Mouse (Mus musculus): Measurements from ENCODE around the gene Slc29a3. TPM values are rescaled to one million over a fixed set of nuclear protein-coding genes. Genes with fewer than 3 reads are reported as not detected.
A peak's percentile ranks its signal among the peaks of the same experiment; 100 is the strongest.
"Not testable (repeated sequence)": the region's sequence is repeated elsewhere in the genome, so short reads cannot be mapped to it uniquely, and the experiment has no call there.

Gene Slc29a3
- total RNA-seq, 4 experiments from 2014 or later: 1.0 to 2.2 (median 1.7) TPM

DNA sequence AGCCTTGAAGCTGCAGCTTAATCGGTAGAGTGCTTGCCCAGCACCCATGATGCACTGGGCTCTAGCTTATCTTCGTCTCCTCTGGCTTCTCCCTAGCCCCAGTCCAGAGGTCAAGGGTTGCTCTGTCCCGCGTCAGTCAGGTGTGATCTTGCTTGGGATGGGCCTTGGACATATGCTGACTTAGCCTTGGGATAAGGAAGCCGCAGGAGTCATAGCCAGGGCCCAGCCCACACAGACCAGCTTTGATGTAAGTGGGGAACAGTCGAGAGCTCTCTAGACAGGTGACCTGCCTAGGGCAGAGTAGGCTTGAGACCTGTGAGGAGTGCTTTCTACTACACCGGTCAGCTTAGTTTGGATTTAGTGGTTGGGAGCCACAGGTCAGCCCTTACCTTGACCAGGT is 14.8 kb upstream of the Slc29a3 start:
- no peak for DNase-seq (ENCODE audit: low spot score in 2 of 2)

DNA sequence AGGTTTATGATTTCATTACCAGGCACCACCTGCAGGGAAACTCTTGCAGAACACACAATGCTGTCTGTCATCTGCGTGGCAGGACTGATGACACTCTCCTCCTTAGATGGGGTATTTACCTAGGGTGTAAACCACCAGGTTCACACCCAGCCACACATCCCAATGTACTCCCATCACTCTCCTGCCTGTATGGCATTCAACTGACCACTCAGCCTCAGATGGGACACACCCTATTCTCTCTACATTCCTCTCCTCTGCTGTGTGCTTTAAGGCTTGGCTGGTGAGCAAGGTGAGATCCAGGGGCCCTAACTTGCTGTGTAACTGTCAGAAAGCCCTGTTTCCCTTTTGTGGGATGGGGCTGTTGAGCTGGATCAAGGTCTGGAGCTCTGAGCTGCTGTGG is 9.5 kb upstream of the Slc29a3 start:
- no peak for DNase-seq (ENCODE audit: low spot score in 2 of 2)

DNA sequence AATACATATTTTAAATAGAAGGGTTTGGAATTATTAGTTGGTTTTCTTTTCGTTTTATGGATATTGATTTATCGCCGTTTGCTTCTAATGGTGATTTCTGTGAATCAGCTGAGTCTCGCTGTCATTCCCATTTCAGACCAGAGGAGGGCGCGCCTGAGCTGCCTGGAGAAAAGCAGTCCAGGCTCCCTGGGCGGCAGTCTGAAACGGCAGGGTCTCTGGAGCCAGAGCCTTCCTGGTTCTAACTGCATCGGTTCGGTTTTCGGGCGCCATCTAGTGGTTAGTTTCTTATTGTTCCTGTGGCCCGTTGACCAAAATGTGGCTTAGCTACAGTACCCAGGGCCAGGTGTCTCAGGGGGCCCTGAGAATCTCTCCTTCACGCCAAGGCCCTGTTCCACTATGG is 7.8 kb upstream of the Slc29a3 start:
- DNase-seq (ENCODE audit: low spot score in 2 of 2): peak; percentile 76 to 88

DNA sequence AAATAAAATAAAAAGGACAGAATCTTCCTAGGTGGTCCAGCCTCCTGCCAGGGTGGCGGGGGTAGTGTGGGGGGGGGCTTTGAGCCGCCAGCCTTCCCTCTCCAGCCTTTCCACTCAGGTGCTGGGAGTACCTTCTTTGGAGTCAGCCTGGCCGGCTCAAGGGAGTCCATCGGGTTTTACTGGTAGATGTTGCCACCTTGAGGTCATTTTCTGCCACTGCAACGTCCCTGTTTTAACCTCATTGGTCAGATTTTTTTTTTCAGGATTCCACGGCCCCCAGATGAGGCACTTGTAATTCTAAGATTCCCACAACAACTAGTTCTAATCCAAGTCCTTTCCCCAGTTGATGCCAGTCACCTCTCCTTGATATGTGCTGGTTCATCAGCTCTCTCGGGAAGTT is 4.4 kb upstream of the Slc29a3 start:
- peak in 1 of 2 experiments; percentile 30 for DNase-seq (ENCODE audit: low spot score in 2 of 2)

DNA sequence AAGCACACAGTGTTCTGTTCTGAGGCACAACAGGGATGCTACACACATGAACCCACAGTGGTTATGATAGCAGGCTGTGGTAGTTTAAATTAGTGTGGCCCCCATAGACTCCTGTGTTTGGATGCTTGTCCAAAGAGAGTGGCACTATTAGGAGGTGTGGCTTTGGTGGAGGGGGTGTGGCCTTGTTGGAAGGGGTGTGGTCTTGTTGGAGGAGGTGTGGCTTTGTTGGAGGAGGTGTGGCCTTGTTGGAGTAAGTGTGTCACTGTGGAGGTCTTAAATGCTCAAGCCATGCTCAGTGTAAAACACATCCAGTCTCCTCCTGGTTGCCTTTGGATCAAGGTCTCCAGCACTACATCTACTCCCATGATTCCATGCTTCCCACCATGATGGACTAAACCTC is 3.6 kb upstream of the Slc29a3 start:
- no peak for DNase-seq (ENCODE audit: low spot score in 2 of 2)

DNA sequence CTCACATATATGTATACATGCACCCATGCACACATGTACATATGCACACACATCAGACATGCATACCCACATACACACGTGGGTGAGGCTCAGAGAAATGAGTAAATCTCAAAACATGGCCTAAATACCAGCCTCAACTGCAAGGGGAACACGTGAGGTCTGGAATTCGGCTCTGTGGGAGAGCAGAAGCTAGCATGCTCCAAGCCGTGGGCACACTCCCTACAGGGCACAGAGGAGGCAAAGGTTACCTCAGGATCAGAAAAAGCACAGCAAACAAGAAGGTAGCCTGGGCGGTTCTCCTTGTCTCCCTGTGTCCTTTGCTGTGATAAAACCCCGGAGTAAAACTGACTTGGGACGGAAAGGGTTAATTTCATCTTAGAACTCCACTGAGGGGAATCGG is 1.3 kb upstream of the Slc29a3 start:
- no peak for DNase-seq (ENCODE audit: low spot score in 2 of 2)

DNA sequence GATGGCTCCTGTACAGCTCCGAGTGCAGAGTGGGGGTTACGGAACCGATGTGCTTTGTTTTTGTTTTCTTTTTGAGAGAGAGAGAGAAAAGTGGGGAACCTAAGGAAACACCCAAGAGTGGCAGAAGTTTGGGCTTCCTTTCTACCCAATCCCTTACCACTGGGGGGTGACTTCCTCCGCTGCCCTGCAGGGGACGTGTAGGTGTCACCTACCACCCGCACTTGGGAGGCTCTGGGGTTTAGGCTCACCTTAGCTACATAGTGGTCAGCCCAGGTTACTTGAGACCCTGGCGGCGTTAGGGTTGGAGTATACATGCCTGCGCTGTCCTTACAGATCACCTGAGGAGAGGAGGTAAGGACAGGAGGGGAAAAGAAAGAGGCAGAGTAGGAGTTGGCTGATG is 667 bp upstream of the Slc29a3 start:
- DNase-seq (ENCODE audit: low spot score in 2 of 2): no peak

DNA sequence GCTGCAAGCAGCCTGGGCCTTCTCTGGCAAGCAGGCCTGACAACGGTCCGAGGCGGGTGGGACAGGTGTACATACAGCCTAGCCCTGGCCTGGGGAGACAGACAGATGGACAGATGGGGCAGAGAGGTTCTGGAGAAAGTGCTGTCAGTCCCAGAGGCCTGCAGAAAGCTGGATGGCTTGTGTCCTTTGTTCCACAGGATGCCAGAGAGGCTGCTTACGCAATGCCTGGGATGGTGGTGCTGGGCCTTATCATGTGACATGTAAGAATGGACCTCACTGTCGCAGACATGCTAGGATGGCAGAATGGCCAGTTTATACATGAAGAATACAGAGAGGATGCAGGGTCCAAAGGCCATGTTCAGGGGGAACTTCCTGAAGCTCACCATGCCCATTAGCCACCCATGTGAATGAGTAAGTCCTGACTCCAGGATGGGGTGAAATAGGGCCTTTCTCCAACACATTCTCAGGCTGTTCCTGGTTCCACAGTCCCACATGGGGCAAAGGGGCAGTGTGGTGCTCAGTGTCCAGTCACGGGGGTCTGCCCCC is 4.9 kb downstream of the Slc29a3 start:
- DNase-seq (ENCODE audit: low spot score in 2 of 2): peak in 1 of 2 experiments; percentile 24

DNA sequence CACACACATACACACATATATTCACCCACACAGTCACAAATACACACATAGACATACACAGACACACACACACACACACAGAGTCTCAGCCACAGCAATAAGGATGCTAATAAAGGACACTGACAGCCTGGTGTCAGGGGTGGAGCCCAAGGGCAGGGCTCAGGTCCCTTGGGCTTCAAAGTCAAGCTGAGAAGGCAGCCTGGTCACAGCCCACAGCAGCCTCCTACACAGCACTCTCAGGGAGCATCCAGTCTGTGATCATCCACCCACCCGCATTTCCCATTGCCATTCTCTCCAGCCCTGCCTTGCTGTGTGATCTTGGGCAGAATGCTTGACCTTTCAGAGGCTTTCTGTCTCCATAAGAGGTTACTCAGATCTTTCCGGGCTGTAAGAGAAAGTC is 6.1 kb downstream of the Slc29a3 start:
- DNase-seq (ENCODE audit: low spot score in 2 of 2): no peak

DNA sequence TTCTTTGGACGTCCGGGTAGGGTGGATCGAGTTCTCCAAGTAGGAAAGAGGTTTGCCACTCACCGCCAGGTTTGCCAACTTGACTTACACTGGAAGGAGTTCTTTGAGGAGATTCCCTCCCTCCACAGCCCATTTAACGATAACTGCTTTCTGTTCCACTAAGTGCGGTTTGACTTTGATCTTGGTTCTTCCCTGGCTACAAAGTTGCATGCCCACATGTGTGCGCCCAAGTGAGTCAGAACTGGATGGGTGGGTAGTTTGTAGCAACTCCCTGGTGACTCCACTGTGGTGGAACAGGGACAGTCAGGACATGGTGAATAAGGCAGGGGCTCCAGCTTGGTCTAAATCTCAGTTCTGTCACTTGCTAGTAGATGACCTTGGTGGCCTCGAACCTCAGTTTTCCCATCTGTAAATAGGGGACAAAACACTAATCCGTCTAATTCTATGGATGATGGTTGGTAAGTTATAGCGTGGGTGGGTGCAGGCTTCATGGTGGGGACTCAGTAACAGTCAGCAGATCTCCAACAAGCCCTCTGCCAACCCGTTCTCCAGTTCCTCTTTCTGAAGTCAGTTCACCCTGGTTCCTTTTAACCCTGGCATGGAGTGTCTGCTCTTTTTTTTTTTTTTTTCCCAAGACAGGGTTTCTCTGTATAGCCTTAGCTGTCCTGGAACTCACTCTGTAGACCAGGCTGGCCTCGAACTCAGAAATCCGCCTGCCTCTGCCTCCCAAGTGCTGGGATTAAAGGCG is 7.9 kb downstream of the Slc29a3 start:
- no peak for DNase-seq (ENCODE audit: low spot score in 2 of 2)

DNA sequence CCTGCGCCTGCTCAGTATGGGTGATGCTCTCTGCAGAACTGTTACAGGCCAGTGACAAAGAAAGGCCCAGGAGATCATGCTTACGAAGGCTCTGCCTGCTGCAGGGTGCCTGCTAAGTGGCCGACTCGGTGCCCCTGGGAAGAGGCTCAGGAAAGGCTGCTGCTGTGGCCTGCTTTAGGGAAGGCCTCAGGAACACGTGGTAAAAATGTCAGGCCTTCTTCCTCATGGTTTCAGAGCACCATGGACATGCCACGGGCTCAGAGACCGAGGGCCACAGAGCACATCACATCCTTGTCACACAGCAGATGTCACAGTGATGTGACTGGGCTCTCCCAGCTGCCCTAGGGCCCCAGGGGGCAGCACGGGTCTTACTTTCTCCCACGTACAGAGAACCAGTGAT is 8.9 kb downstream of the Slc29a3 start:
- no peak for DNase-seq (ENCODE audit: low spot score in 2 of 2)

DNA sequence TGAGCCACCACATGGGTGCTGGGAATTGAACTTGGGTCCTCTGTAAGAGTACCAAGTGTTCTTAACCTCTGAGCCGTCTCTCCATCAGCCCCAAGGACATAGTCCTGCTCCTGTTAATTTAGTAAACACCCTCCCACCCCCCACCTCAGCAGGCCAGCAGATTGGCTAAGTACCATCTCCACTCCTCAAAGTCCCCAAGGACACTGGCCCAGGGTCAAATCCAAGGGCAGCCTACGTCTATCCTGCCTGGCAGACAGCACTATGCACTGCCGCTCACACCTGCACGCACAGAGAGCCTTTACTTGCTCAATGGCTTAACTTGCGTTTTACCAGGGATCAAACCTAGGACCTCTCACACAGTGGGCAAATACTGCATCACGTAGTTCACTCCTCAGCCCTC is 9.7 kb downstream of the Slc29a3 start:
- DNase-seq (ENCODE audit: low spot score in 2 of 2): no peak

DNA sequence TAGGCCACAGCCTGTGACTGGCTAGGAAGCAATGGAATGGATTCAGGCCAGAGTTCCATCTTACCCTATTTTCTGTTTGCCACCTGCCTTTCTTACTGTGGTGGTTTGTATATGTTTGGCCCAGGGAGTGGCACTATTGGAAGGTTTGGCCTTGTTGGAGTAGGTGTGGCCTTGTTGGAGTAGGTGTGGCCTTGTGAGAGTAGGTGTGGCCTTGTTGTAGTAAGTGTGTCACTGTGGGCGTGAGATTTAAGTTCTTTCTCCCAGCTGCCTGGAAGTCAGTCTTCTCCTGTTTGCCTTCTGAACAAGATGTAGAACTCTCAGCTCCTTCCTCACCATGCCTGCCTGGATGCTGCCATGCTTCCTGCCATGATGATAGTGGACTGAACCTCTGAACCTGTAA is 10.3 kb downstream of the Slc29a3 start:
- not testable (repeated sequence) for DNase-seq (ENCODE audit: low spot score in 2 of 2)

DNA sequence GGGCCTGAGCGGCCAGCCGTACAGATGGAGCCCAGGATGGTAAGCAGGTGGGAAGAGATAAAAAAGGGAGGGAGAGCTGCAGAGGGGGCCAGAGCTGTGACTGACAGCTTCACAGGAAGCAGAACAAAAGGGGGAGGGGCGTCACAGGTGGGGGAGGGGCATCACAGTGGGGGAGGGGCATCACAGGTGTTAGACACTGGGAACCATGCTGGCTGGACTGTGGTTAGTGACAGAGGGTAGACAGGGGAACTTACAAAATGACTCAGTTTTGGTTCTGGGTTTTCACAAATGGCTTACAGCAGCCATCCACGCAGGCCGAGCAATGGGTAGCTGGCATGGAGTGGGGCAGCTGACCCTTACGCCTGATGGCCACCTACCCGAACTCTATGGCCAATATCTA is 11.2 kb downstream of the Slc29a3 start:
- DNase-seq (ENCODE audit: low spot score in 2 of 2): no peak

DNA sequence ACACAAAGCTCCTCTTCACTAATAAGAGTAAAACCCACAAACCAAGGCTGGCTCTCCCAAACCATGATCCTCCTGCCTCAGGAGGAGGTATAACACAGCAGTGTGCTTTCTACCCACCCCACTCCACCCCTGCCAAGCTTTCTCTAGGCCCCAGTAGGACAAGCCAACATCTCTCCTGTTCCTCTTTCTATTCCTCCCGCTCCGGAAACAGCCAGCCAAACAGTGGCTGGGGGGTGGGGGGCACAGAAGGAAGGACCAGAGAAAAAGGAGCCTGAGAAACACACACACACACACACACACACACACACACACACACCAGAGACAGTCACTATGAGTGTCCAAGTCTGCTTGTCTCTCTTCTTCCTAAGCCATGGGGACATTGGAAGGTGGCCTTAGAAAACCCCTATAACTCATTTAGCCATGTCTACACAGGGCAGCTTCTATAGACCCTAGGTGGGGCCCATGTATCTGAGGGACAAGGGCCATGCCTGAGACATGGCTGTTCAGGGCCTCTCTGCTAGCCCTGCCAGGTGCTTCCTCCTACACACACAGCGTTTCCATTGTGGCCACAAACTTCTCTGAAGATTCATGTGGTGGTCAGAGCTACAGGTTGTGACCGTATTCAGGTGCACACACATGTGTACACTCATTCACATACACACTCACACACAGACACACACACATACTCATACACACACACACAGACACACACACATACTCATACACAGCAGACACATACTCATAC is 12.8 kb downstream of the Slc29a3 start:
- no peak for DNase-seq (ENCODE audit: low spot score in 2 of 2)

DNA sequence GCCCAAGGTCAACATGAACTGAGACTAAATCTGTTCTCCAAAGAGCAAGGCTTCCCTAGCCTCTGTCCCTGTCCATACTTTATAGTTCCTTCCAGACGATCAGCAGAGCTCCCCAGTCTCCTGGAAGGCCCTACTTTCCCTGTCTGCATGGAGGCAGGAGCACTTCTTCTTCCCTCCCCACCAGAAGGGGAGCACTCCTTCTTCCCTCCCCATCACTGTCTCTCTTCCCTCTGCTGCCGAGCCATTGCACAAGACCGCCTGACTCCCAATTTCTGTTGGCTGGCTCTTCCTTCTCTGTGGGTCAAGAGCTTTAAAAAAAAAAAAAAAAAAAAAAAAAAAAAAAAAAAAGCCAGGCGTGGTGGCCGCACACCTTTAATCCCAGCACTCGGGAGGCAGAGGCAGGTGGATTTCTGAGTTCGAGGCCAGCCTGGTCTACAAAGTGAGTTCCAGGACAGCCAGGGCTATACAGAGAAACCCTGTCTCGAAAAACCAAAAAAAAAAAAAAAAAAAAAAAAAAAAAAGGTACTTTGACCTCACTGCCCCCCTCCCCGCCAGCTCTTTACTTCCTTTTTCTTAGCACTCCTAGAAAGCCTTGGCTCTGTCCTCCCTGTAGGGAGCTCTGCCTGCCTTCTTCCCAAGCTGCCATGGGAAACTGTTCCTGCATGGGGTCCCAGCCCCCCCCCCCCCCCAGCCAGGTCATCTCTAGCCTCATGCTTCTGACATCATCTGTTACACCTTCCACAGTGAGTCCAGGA is 14.5 kb downstream of the Slc29a3 start:
- no peak for DNase-seq (ENCODE audit: low spot score in 2 of 2)

DNA sequence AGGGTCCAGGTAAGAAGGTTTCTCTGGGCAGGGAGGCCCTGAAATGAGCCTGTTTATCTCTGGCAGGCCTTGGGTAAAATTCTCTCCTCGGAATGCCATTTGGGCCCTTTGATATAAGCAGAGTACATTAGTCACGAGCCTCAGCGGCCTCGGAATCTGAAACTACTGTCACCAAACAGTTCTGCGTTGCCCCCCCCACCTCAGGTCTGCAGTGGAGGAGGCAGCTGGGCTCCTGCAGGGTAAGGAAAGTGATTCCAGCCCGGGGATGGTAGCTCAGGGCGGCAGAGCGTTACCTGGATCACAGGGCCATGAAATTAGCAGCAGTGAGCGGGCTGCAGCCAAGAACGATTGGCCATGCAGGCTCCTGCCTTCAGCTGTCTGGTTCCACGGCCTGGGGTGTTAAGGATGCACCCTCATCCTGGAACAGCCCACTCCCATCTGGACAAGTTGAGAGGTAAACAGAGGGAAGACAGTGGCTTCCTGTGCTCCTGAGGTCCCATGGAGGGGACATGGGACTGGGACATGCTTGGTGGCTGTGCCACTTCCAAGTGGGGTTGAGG is 15.3 kb downstream of the Slc29a3 start:
- DNase-seq (ENCODE audit: low spot score in 2 of 2): no peak

DNA sequence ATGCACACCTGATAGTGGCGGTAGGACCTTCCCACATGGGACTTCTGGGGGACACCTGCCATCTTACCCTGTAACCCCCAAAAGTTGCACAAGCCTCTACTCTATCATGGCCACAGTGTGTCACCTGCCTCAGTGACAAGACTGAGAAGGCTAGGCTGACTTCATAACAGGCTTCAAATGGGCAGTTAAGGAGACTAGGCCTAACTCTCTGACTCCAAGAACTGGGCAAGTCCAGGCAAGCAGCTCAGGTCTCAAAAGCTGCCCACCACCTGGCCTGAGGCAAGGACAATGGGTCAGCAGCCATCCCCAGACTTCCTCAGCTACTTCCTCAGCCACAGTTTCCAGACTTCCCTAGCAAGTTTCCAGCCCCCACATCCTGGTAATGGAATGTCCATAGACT is 16.9 kb downstream of the Slc29a3 start:
- DNase-seq (ENCODE audit: low spot score in 2 of 2): no peak

DNA sequence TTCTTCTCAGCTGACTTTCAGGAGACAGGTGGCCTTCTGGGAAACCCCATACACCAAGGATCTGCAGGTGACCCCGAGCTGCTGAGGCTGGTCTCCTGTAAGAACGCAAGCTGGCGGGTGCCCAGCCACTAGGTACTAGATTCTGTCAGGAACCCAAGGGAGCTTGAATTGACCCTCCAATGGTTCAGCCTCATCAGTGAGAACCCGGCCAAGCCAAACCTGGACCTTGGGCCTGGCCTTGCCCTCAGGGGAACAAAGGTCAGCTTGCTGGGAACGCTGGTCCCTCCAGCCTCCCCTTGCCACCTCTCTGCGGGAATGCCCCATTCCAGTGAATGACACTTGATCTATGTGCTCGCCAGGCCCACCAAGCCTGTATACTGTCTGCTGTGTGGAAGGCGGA is 19.1 kb downstream of the Slc29a3 start:
- DNase-seq (ENCODE audit: low spot score in 2 of 2): no peak

DNA sequence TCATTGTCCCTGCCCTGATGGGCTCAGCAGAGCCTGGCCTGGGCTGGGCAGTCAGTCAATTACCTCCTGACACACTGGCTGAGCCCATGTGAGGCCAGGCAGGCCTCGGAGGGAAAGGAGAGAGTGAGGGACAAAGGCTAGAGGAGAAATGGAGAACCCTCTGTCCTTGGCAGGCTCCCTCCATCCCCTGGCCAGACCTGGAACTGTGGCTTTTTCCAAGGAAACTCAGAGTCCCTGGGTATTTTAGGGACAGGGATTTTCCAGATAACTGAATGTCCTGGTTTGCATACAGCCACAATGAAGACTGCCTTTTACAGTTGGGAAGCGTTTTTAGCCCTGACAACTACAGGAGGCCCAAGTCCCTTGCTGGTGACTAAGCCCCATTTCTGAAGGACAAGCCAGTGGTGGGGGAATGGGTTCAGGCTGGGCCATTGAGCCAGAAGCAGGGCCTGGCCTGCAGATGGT is 20.2 kb downstream of the Slc29a3 start:
- no peak for DNase-seq (ENCODE audit: low spot score in 2 of 2)

DNA sequence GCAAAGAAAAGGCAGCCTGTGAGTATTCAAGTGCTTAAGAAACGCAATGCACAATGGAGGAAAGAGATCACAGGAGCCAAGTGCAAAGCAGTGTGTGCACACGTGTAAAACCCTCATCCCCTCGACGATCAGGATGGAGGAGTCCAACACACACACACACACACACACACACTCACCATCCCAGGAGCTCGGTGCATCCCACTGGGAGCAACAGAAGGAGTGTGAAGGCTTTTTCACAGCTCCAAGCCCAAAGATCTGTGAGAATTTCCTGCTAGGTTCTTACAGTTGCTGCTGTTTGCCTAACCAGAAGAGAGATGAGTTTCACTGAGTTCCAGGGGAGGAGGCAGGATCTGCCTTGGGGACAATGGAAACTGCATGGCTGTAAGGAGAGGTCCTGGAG is 20.9 kb downstream of the Slc29a3 start:
- no peak for DNase-seq (ENCODE audit: low spot score in 2 of 2)

DNA sequence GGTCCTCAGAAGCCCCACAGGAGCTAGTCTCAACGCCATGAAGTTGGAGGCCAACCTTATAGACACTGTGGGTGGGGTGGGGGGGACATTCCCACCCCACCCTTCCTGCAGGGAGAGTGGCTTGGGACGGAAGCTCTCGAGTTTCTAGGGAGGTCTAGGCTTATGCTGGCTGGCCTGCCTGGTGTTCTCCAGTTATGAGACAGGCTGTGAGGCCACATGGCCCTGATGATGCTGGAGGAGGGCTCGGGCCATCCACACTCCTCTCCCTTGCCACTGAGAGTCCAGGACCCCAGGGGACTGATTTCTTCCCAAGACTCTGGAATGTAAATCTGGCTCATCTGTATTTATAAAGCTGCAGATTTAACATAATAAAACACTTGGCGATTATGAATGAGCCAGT is 25.3 kb downstream of the Slc29a3 start:
- no peak for DNase-seq (ENCODE audit: low spot score in 2 of 2)

Data from gastrocnemius, adult 8-10 months (tissue).